Mouse (Mus musculus) erythroblast, embryonic 14.5 days (primary cell): ENCODE measurements around the gene Fgf13. TPM values are rescaled to one million over a fixed set of nuclear protein-coding genes. Genes with fewer than 3 reads are reported as not detected.

ENCODE experiments used
- H3K27me3 ChIP-seq: 2 replicates; pipeline ENCODE4 v1.6.1; 2012; ENCODE audit warnings: inconsistent platforms; ENCODE audit not compliant: control insufficient read depth
- H3K36me3 ChIP-seq: 2 replicates; pipeline ENCODE4 v1.6.1; 2012; ENCODE audit warnings: mild to moderate bottlenecking, inconsistent platforms; ENCODE audit not compliant: control insufficient read depth
- H3K4me1 ChIP-seq: 2 replicates; pipeline ENCODE4 v1.6.1; 2012; ENCODE audit warnings: inconsistent platforms; ENCODE audit not compliant: control insufficient read depth
- H3K4me3 ChIP-seq: replicated peaks from 2 replicates; pipeline ENCODE3; 2012; ENCODE audit warnings: moderate library complexity, mild to moderate bottlenecking, inconsistent platforms
- H3K9me3 ChIP-seq: 2 replicates; pipeline ENCODE4 v1.6.1; 2012; ENCODE audit warnings: low read length, inconsistent platforms, mixed read lengths; ENCODE audit not compliant: control insufficient read depth
- GATA1 ChIP-seq: IDR thresholded peaks from 2 replicates; pipeline ENCODE4 v1.6.1; 2012; ENCODE audit warnings: low read length, inconsistent platforms, mixed read lengths
- TAL1 ChIP-seq: IDR thresholded peaks from 3 replicates; pipeline ENCODE4 v1.6.1; 2012; ENCODE audit warnings: low read length, inconsistent platforms, mixed read lengths
- polyA plus RNA-seq: library from polyadenylated mRNA; stranded (reverse); fragments of >175 nt; gene quantifications from 2 replicates; pipeline ENCODE4 v1.2.3, GENCODE M21; 2012

The Fgf13 gene
- polyA plus RNA-seq, 1 experiment, result 0.17 TPM

DNA sequence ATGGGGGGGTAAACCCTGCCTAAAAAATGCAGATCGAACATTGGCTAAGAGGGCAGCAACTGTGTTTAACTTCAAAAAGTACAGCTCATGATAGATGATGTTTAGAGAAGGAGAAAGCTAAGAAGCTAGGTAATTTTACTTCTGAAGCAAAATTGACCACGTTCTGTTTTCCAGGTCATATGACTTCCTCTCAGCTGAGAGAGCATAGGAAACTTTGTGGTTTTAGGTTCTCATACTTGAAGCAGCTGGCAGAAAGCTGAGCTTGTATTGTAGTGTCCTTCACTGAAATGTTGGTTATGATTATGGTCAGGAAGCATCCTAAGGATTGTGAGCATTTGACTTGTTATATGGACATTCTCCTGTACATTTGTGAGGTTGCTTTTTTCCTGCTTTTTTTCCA is 425.9 kb downstream of the Fgf13 start:
- Histone ChIP-seq H3K27me3 (no peaks in the 10 kb centered on the region), H3K4me3 (no peak overlapping the region), H3K9me3 (no peaks in the 10 kb centered on the region), H3K36me3 (no peaks in the 10 kb centered on the region), H3K4me1 (no peaks in the 10 kb centered on the region)
- TF ChIP-seq GATA1 (no peak), TAL1 (no peak)

DNA sequence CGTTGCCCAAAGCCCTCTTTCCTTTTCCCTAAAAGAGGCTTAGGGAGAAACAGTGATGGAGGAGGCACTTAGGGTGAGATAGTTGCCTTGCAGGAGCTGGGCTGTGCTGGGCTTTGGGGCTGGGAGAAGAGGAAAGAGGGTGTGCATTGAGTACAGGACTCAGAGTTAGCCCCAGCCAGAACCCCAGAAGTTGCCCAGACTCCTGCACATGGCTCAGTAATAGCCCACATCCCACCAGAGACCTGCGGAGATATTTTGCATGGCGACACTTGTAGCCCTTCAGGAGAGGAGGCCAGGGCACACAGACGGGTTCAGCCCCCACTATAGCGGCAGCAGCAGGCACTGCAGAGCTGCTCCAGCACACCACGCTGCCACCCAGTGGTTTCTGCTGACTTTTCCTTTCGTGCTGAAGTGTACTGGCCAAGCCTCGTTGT is 432.9 kb downstream of the Fgf13 start:
- no peak for TF ChIP-seq GATA1
- TF ChIP-seq TAL1, result no peak
- Histone ChIP-seq H3K27me3 (peaks cover 23% of the 10 kb centered on the region), H3K4me1 (no peaks in the 10 kb centered on the region), H3K36me3 (no peaks in the 10 kb centered on the region), H3K9me3 (peaks cover 5% of the 10 kb centered on the region; the same call in 1 of the 2 replicates), H3K4me3 (peak overlapping the region; percentile 64)

DNA sequence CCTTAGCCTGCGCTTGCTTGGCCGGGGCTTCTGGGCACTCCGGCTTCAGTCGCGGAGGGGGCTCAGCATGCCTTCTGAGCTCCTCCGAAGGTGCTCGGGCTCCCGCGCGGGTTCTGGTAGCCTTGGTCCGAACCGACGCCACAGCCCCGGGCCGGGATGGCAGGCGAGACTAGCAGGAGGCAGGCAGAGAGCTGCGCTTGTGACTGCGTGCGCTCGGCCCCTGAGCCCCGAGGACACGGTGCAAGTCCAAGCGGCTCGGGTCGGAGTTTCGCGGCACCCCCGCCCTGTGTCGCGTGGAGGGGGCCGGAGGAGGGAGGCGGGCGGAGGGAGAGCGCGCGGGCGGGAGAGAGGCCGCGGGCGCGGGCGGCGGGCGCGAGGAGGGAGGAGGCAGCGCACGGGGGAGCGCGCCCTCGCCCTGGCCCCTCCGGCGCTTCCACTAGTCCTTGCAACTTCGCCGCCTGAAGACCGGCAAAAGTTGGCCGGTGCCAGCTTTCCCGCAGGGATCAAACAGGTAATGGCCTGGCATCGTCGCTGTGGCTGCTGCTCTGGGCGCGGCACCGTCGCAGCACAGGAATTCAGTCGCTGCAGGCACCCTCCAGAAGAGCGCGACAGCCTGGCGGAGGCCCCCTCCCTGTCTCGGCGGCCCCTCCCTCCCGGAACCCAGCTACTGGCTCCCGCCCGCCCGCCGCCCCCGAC is 433.6 kb downstream of the Fgf13 start:
- peaks cover 23% of the 10 kb centered on the region for H3K27me3 ChIP-seq
- no peaks in the 10 kb centered on the region for H3K36me3 ChIP-seq
- H3K9me3 ChIP-seq, result peaks cover 5% of the 10 kb centered on the region; the same call in 1 of the 2 replicates
- no peaks in the 10 kb centered on the region for H3K4me1 ChIP-seq
- H3K4me3 ChIP-seq, result peak overlapping the region; percentile 64
- TF ChIP-seq TAL1 (no peak), GATA1 (no peak)

DNA sequence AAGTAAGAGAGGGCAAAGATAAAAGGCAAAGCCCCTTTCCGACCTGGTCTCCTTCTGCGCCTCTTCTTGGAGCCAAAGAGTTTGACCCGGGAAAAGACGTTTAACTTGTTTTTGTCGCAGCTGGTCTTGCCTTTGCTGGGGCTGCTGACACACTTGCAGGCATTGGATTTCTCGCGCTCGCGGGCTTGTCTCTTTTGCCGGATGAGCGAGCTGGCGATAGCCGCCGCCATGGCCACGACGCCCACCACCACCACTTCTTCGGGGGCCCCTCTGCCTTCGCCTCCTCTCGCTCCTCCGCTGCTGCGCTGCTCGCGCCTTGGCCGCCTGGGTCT is 434.1 kb downstream of the Fgf13 start:
- Histone ChIP-seq H3K36me3 (no peaks in the 10 kb centered on the region), H3K4me1 (no peaks in the 10 kb centered on the region), H3K27me3 (peaks cover 23% of the 10 kb centered on the region), H3K4me3 (peak overlapping the region; percentile 64), H3K9me3 (peaks cover 5% of the 10 kb centered on the region; the same call in 1 of the 2 replicates)
- TF ChIP-seq GATA1 (no peak), TAL1 (no peak)

DNA sequence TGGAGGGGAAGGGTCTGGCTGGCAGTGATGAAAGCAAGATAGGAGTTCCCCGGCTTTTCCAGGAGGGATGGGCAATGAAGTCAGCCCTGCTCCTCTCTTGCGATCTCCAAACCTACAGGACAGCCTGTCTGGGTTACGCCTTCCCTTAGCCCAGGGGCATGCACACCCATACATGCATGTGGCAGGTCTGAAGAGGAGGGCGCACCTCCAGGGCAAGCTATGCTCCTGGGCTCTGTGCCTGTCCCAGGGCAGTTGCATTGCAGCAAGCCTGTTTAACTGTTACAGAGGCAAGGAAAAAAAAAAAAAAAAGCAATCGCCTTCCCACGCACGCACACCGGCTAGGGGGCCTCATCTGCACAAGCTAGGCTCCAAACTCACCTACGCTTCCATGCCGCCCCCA is 434.5 kb downstream of the Fgf13 start:
- Histone ChIP-seq H3K4me1 (no peaks in the 10 kb centered on the region), H3K36me3 (no peaks in the 10 kb centered on the region), H3K4me3 (peak overlapping the region; percentile 64), H3K9me3 (peaks cover 5% of the 10 kb centered on the region; the same call in 1 of the 2 replicates), H3K27me3 (peaks cover 23% of the 10 kb centered on the region)
- TF ChIP-seq TAL1, result no peak
- TF ChIP-seq GATA1, result no peak

DNA sequence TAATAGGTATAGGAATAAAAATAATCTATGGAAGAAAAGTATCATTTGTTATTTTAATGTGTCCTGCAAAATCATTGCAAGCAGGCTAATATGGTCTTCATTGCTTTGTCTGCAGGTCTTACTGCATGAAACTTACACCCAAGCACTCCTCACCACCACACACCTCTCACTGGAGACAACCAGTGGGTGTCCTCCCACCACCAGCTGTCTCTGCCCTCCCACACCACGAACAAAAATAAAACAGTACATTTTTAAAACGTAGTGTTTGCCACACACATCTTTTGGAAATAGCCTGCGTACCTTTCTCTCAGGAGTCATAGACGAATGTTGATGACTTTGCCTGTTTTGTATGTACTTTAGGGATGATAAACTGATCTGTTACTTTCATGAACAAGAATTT is 441.2 kb downstream of the Fgf13 start:
- no peaks in the 10 kb centered on the region for H3K27me3 ChIP-seq
- no peaks in the 10 kb centered on the region for H3K36me3 ChIP-seq
- H3K9me3 ChIP-seq, result no peaks in the 10 kb centered on the region
- H3K4me1 ChIP-seq, result no peaks in the 10 kb centered on the region
- TF ChIP-seq TAL1 (no peak), GATA1 (no peak)
- H3K4me3 ChIP-seq, result no peak overlapping the region

DNA sequence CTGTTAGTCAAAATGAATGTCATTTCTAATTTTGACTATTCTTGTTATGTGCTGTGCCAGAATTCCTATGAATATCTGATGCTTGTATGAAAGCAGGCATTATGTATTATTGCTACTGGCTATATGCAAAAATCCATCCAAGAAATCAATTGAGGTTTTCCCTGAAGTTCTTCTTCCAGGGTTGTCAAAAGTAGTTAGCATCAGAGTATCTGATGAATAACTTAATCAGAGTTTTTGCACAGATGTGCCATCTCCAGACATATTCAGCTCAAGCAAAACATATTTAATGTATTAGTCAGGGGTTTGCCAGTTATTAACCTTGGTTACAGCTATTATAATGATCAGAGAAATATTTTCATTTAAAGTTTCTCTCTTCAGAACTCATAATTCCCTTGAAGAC is 454.7 kb downstream of the Fgf13 start:
- TF ChIP-seq GATA1 (no peak), TAL1 (no peak)
- Histone ChIP-seq H3K4me3 (no peak overlapping the region), H3K36me3 (no peaks in the 10 kb centered on the region), H3K9me3 (no peaks in the 10 kb centered on the region), H3K4me1 (no peaks in the 10 kb centered on the region), H3K27me3 (no peaks in the 10 kb centered on the region)

DNA sequence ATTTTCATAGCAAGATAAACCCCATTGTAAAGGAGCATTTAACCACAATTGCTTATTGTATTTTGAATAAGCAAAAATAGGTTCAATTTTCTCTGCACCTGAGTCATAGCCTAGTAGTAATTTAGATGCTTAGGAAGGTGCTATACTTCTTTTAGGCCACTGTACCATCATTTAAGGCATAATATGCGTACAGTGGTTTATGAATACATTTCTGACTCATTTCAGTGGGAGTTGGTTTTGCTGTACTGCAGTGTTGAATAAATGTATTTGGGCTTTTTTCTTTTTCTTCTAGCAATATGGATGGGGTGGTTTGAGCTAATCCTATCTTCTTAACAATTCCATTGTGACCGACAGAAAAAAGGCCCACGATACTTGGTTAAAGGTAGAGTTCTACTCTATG is 481.9 kb downstream of the Fgf13 start:
- H3K4me3 ChIP-seq, result no peak overlapping the region
- no peaks in the 10 kb centered on the region for H3K27me3 ChIP-seq
- no peaks in the 10 kb centered on the region for H3K9me3 ChIP-seq
- TF ChIP-seq TAL1 (no peak), GATA1 (no peak)
- H3K36me3 ChIP-seq, result no peaks in the 10 kb centered on the region
- H3K4me1 ChIP-seq, result no peaks in the 10 kb centered on the region

DNA sequence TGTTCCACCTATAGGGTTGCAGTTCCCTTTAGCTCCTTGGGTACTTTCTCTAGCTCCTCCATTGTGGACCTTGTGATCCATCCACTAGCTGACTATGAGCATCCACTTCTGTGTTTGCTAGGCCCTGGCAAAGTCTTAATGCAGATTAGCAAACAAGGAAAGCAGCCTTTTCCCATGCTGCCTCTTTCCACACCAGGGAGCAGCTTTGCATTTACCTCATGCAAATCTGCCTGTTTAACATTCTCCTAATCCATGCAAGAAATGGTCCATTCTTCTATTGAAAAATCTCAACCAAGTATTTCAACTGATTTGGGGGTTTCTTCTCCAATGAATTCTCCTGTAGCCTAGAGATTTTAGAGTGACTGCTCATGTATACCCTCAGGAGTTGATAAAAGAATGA is 487.4 kb downstream of the Fgf13 start:
- Histone ChIP-seq H3K4me3 (no peak overlapping the region), H3K9me3 (no peaks in the 10 kb centered on the region), H3K4me1 (no peaks in the 10 kb centered on the region), H3K27me3 (no peaks in the 10 kb centered on the region), H3K36me3 (no peaks in the 10 kb centered on the region)
- TF ChIP-seq GATA1, result no peak
- no peak for TF ChIP-seq TAL1

DNA sequence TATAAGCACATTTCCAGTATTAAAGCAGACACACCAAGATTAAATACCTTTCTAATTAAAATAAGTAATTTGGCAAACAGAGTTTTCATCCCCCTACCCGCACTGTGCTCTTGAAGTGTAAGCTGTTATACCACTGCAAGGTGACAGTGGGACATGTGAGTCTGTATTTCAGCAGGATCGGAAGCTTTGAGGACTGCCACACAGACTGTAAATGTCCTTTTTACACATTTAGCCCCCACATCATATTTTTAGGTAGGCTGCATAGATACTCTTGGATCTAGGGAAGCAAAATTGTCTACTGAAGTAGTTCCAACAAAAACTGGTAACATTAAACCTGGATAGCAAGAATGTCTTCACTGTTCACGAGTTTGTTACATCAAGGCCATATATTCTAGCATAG is 495.8 kb downstream of the Fgf13 start:
- no peak overlapping the region for H3K4me3 ChIP-seq
- no peaks in the 10 kb centered on the region for H3K36me3 ChIP-seq
- no peaks in the 10 kb centered on the region for H3K27me3 ChIP-seq
- H3K9me3 ChIP-seq, result no peaks in the 10 kb centered on the region
- TF ChIP-seq GATA1, result no peak
- TF ChIP-seq TAL1, result no peak
- no peaks in the 10 kb centered on the region for H3K4me1 ChIP-seq
